Mouse (Mus musculus) kidney, postnatal 0 days (tissue): ENCODE results near the gene Zfp9. TPM values are rescaled to one million over a fixed set of nuclear protein-coding genes. Genes with fewer than 3 reads are reported as not detected.

Source experiments
- ATAC-seq: fragments of 200-750 bp; cut with Nextera tagmentation; replicated peaks from 2 replicates; pipeline ENCODE4 v1.8.0; 2017; ENCODE audit warnings: low read depth, moderate number of reproducible peaks, moderate TSS enrichment, moderate library complexity; ENCODE audit not compliant: low FRiP score
- DNase-seq: peaks from one replicate; pipeline ENCODE4 v3.0.0-alpha.2; 2016; ENCODE audit warnings: low spot score
- H3K27ac ChIP-seq: fragments of 300-500 bp; sonication (generic); 2 replicates; pipeline ENCODE4 v1.5.1; 2014; ENCODE audit warnings: mild to moderate bottlenecking
- H3K27me3 ChIP-seq: fragments of 300-500 bp; sonication (generic); 2 replicates; pipeline ENCODE4 v1.6.1; 2014; ENCODE audit warnings: low read length, mixed read lengths; ENCODE audit not compliant: insufficient read depth
- H3K36me3 ChIP-seq: fragments of 300-500 bp; sonication (generic); 2 replicates; pipeline ENCODE4 v1.6.1; 2014; ENCODE audit warnings: low read length, mixed read lengths; ENCODE audit not compliant: insufficient read depth
- H3K4me1 ChIP-seq: fragments of 300-500 bp; sonication (generic); replicated peaks from 2 replicates; pipeline ENCODE4 v1.6.1; 2014; ENCODE audit warnings: antibody characterized with exemption, low read length, mixed read lengths; ENCODE audit not compliant: insufficient read depth
- H3K4me2 ChIP-seq: fragments of 300-500 bp; sonication (generic); 2 replicates; pipeline ENCODE4 v1.6.1; 2014; ENCODE audit warnings: mild to moderate bottlenecking, low read length, moderate library complexity, mixed read lengths
- H3K4me3 ChIP-seq: fragments of 300-500 bp; sonication (generic); replicated peaks from 2 replicates; pipeline ENCODE4 v1.5.1; 2014; ENCODE audit warnings: low read depth, low read length
- H3K9ac ChIP-seq: fragments of 300-500 bp; sonication (generic); 2 replicates; pipeline ENCODE4 v1.6.1; 2014; ENCODE audit warnings: low read depth, low read length
- H3K9me3 ChIP-seq: fragments of 300-500 bp; sonication (generic); replicated peaks from 2 replicates; pipeline ENCODE4 v1.6.1; 2016; ENCODE audit warnings: low read length, inconsistent platforms, mixed read lengths
- CTCF ChIP-seq: IDR thresholded peaks from 2 replicates; pipeline ENCODE4 v1.5.1; 2016; ENCODE audit warnings: antibody characterized with exemption, low read depth, mild to moderate bottlenecking, moderate library complexity
- WGBS: fragments of 180-500 bp; shearing (Covaris S2); extraction: QIAGEN DNeasy Blood & Tissue Kit; methylation state at CpG from one replicate; pipeline ENCODE4 v1.1.7; 2014; 5-methylcytosine and 5-hydroxymethylcytosine counted together
- polyA plus RNA-seq: library from polyadenylated mRNA; unstranded; fragments of >200 nt; fragmentation: Nextera tagmentation; extraction: Ambion mirVana; gene quantifications from 2 replicates; pipeline ENCODE4 v1.2.1, GENCODE M21; 2015

The Zfp9 gene
- 3.0 and 3.4 TPM in 2 replicates for polyA plus RNA-seq

- H3K36me3 ChIP-seq, result no peaks in the 10 kb centered on the region
- TF ChIP-seq CTCF, result no peak
- H3K4me3 ChIP-seq, result peak within 1 kb of the TSS; percentile 51
- DNase-seq (peak; percentile 90), ATAC-seq (peak; percentile 84)
- no peaks in the 10 kb centered on the region for H3K27me3 ChIP-seq
- H3K4me1 ChIP-seq, result no peaks in the 10 kb centered on the region
- H3K9ac ChIP-seq, result peak within 1 kb of the TSS; percentile 63
- under 1% methylated on average over 46 of the region's 57 CpGs for WGBS
- no peaks in the 10 kb centered on the region for H3K9me3 ChIP-seq
- H3K27ac ChIP-seq, result peak within 1 kb of the TSS; percentile 47; the same call in 1 of the 2 replicates
- H3K4me2 ChIP-seq, result peak within 1 kb of the TSS; percentile 69
Measured at GRCm38 (mm10) chr6:118478957-118479708, at the start of gene Zfp9. Gene Zfp9, minus strand, starts transcription at chr6:118479320.

GRCm38 (mm10) chr6:118520668-118521067 is 41.5 kb upstream of the Zfp9 start:
- H3K4me2 ChIP-seq, result no peak overlapping the region
- no peak overlapping the region for H3K4me3 ChIP-seq
- no peaks in the 10 kb centered on the region for H3K27me3 ChIP-seq
- H3K9ac ChIP-seq, result no peak overlapping the region
- no peak for TF ChIP-seq CTCF
- H3K9me3 ChIP-seq, result no peaks in the 10 kb centered on the region
- 91% methylated on average over 7 of the region's 7 CpGs for WGBS
- peaks cover 33% of the 10 kb centered on the region for H3K36me3 ChIP-seq
- ATAC-seq, result no peak
- H3K4me1 ChIP-seq, result no peaks in the 10 kb centered on the region
- no peak for DNase-seq
- no peak overlapping the region for H3K27ac ChIP-seq

- WGBS, result 93% methylated on average over 12 of the region's 12 CpGs
- Histone ChIP-seq H3K4me3 (no peak overlapping the region), H3K9me3 (no peaks in the 10 kb centered on the region), H3K36me3 (peaks cover 30% of the 10 kb centered on the region), H3K4me2 (no peak overlapping the region), H3K27ac (no peak overlapping the region), H3K9ac (no peak overlapping the region), H3K27me3 (no peaks in the 10 kb centered on the region), H3K4me1 (no peaks in the 10 kb centered on the region)
- no peak for TF ChIP-seq CTCF
- no peak for ATAC-seq
- DNase-seq, result no peak
Measured at GRCm38 (mm10) chr6:118513335-118514012, 34.4 kb upstream of the Zfp9 start.

DNA sequence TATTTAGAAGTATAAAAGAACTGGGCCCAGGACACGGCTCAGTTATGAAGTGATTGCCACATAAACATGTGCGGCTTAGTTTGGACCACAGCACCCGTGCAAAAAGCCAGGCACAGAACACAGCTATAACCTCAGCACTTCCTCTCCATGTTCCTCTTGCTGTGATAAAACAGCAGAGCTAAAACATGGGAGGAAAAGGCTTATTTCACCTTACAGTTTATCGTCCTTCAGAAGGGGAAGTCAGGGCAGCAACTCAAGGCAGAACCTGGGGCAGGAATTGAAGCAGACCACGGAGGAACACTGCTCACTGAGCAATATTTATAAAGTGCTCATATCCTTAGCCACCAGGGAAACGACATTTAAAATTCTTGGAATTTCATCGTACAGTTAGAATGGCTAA is 19.9 kb upstream of the Zfp9 start:
- 92% methylated on average over 7 of the region's 7 CpGs for WGBS
- no peak for DNase-seq
- Histone ChIP-seq H3K27ac (no peak overlapping the region), H3K4me3 (no peak overlapping the region), H3K4me1 (no peaks in the 10 kb centered on the region), H3K9me3 (no peaks in the 10 kb centered on the region), H3K27me3 (no peaks in the 10 kb centered on the region), H3K9ac (no peak overlapping the region), H3K36me3 (0 out of 2 replicates have a peak, but pooled peaks cover 3% of the 10 kb centered on the region), H3K4me2 (no peak overlapping the region)
- ATAC-seq, result no peak
- TF ChIP-seq CTCF, result no peak

- Histone ChIP-seq H3K27me3 (no peaks in the 10 kb centered on the region), H3K27ac (no peak overlapping the region), H3K4me2 (no peak overlapping the region), H3K4me1 (no peaks in the 10 kb centered on the region), H3K36me3 (no peaks in the 10 kb centered on the region), H3K4me3 (no peak overlapping the region), H3K9me3 (no peaks in the 10 kb centered on the region), H3K9ac (no peak overlapping the region)
- ATAC-seq (no peak), DNase-seq (no peak)
- TF ChIP-seq CTCF, result no peak
- 68% methylated on average over 1 of the region's 1 CpGs for WGBS
Measured at GRCm38 (mm10) chr6:118482125-118482524, 3.0 kb upstream of the Zfp9 start.

- ATAC-seq (no peak), DNase-seq (peak; percentile 26)
- peak overlapping the region; percentile 47; the same call in 1 of the 2 replicates for H3K27ac ChIP-seq
- H3K27me3 ChIP-seq, result no peaks in the 10 kb centered on the region
- 26% methylated on average over 10 of the region's 10 CpGs for WGBS
- H3K9ac ChIP-seq, result peak overlapping the region; percentile 63
- no peaks in the 10 kb centered on the region for H3K4me1 ChIP-seq
- H3K9me3 ChIP-seq, result no peaks in the 10 kb centered on the region
- no peaks in the 10 kb centered on the region for H3K36me3 ChIP-seq
- TF ChIP-seq CTCF, result no peak
- peak overlapping the region; percentile 51 for H3K4me3 ChIP-seq
- H3K4me2 ChIP-seq, result peak overlapping the region; percentile 69
Measured at GRCm38 (mm10) chr6:118477875-118478785, 990 bp downstream of the Zfp9 start.
